Mouse (Mus musculus) CH12.LX (cell line): Measurements from ENCODE around the gene Sctr. TPM values are rescaled to one million over a fixed set of nuclear protein-coding genes. Genes with fewer than 3 reads are reported as not detected.

ENCODE experiments used
- DNase-seq: peaks from one replicate; pipeline ENCODE4 v3.0.0-alpha.2; 2013; ENCODE audit errors: extremely low read depth
- H3K27ac ChIP-seq: 2 replicates; pipeline ENCODE4 v1.5.1; 2012; ENCODE audit warnings: low read depth, mild to moderate bottlenecking, control low read depth, moderate library complexity; ENCODE audit not compliant: insufficient read depth
- H3K27me3 ChIP-seq: replicated peaks from 2 replicates; pipeline ENCODE3; 2012; ENCODE audit warnings: inconsistent platforms
- H3K36me3 ChIP-seq, 2 experiments: replicated peaks in 1 of 2; 2 replicates each; pipeline versions ENCODE3 to v1.6.1; 2012; ENCODE audit warnings: inconsistent platforms in 1 of 2, low read length in 1 of 2, mild to moderate bottlenecking in 1 of 2, mixed read lengths in 1 of 2, moderate library complexity in 1 of 2; ENCODE audit not compliant: control insufficient read depth in 1 of 2, insufficient read depth in 1 of 2
- H3K4me1 ChIP-seq, 2 experiments: 2 replicates each; pipeline ENCODE4 v1.6.1; 2012; ENCODE audit warnings: inconsistent platforms in 1 of 2, moderate library complexity in 1 of 2; ENCODE audit not compliant: insufficient read depth in 2 of 2, control insufficient read depth in 1 of 2
- H3K4me2 ChIP-seq: 2 replicates; pipeline ENCODE4 v1.6.1; 2012; ENCODE audit warnings: low read depth, mild to moderate bottlenecking, control low read depth; ENCODE audit not compliant: poor library complexity, insufficient read depth, severe bottlenecking
- H3K4me3 ChIP-seq, 3 experiments: fragments of 150-350 bp in 1 of 3; sonication (generic) in 1 of 3; replicated peaks in 1 of 3; 2 replicates each; pipeline versions ENCODE3 to v1.5.1; 2011 to 2012; ENCODE audit warnings: low read depth in 2 of 3, low read length in 2 of 3, mild to moderate bottlenecking in 2 of 3, moderate library complexity in 2 of 3, control low read depth in 1 of 3, improper control_type of control experiment in 1 of 3, inconsistent platforms in 1 of 3, mixed read lengths in 1 of 3; ENCODE audit not compliant: poor library complexity in 1 of 3
- H3K79me2 ChIP-seq: replicated peaks from 2 replicates; pipeline ENCODE4 v1.6.1; 2012; ENCODE audit warnings: mild to moderate bottlenecking, moderate library complexity; ENCODE audit not compliant: control insufficient read depth, poor library complexity, insufficient read depth, severe bottlenecking; ENCODE audit errors: extremely low read depth
- H3K9ac ChIP-seq: 2 replicates; pipeline ENCODE4 v1.6.1; 2012; ENCODE audit warnings: low read depth, mild to moderate bottlenecking, control low read depth, moderate library complexity; ENCODE audit not compliant: insufficient read depth
- H3K9me3 ChIP-seq: replicated peaks from 2 replicates; pipeline ENCODE3; 2012; ENCODE audit warnings: low read length, inconsistent platforms, mixed read lengths
- CHD2 ChIP-seq: IDR thresholded peaks from 2 replicates; pipeline ENCODE4 v1.6.1; 2011; ENCODE audit warnings: low read length, improper control_type of control experiment
- CTCF ChIP-seq, 2 experiments: IDR thresholded peaks in 1 of 2; conservative IDR thresholded peaks in 1 of 2; 2 replicates each; pipeline ENCODE4 v1.5.1; 2011 to 2012; ENCODE audit warnings: low read depth in 2 of 2, low read length in 2 of 2, improper control_type of control experiment in 1 of 2, inconsistent platforms in 1 of 2, mild to moderate bottlenecking in 1 of 2, moderate library complexity in 1 of 2
- ELF1 ChIP-seq: IDR thresholded peaks from 2 replicates; pipeline ENCODE4 v1.6.1; 2014; ENCODE audit warnings: low read depth, mild to moderate bottlenecking, inconsistent platforms, low read length, improper control_type of control experiment
- EP300 ChIP-seq: IDR thresholded peaks from 2 replicates; pipeline ENCODE4 v1.6.1; 2011; ENCODE audit warnings: low read length, improper control_type of control experiment
- GABPA ChIP-seq: IDR thresholded peaks from 2 replicates; pipeline ENCODE4 v1.6.1; 2012; ENCODE audit warnings: low read depth, low read length, improper control_type of control experiment, inconsistent platforms; ENCODE audit not compliant: insufficient replicate concordance
- HCFC1 ChIP-seq: IDR thresholded peaks from 2 replicates; pipeline ENCODE4 v1.6.1; 2012; ENCODE audit warnings: low read depth, mild to moderate bottlenecking, inconsistent platforms, low read length, improper control_type of control experiment
- IRF4 ChIP-seq: IDR thresholded peaks from 2 replicates; pipeline ENCODE4 v1.6.1; 2014; ENCODE audit warnings: low read depth, mild to moderate bottlenecking, inconsistent platforms, low read length, improper control_type of control experiment
- KAT2A ChIP-seq: IDR thresholded peaks from 2 replicates; pipeline ENCODE4 v1.6.1; 2012; ENCODE audit warnings: low read length, improper control_type of control experiment, inconsistent platforms; ENCODE audit not compliant: insufficient replicate concordance
- MAFK ChIP-seq: IDR thresholded peaks from 2 replicates; pipeline ENCODE4 v1.6.1; 2011; ENCODE audit warnings: low read length, improper control_type of control experiment; ENCODE audit not compliant: insufficient replicate concordance
- MAZ ChIP-seq: IDR thresholded peaks from 2 replicates; pipeline ENCODE4 v1.6.1; 2012; ENCODE audit warnings: low read depth, mild to moderate bottlenecking, inconsistent platforms, low read length, improper control_type of control experiment, moderate library complexity
- MYC ChIP-seq: IDR thresholded peaks from 2 replicates; pipeline ENCODE4 v1.6.1; 2011; ENCODE audit warnings: low read depth, mild to moderate bottlenecking, improper control_type of control experiment, low read length
- NELFE ChIP-seq: IDR thresholded peaks from 2 replicates; pipeline ENCODE4 v1.6.1; 2011; ENCODE audit warnings: low read depth, low read length, improper control_type of control experiment
- PAX5 ChIP-seq: IDR thresholded peaks from 2 replicates; pipeline ENCODE4 v1.6.1; 2012; ENCODE audit warnings: low read length, inconsistent platforms, mixed read lengths
- POLR2A ChIP-seq: IDR thresholded peaks from 2 replicates; pipeline ENCODE4 v1.6.1; 2011; ENCODE audit warnings: low read depth, mild to moderate bottlenecking, improper control_type of control experiment, low read length
- RAD21 ChIP-seq: IDR thresholded peaks from 2 replicates; pipeline ENCODE4 v1.6.1; 2011; ENCODE audit warnings: low read depth, mild to moderate bottlenecking, low read length, improper control_type of control experiment, moderate library complexity
- SIN3A ChIP-seq: IDR thresholded peaks from 2 replicates; pipeline ENCODE4 v1.6.1; 2012; ENCODE audit warnings: low read length, improper control_type of control experiment, inconsistent platforms
- TBP ChIP-seq: conservative IDR thresholded peaks from 2 replicates; pipeline ENCODE4 v1.6.1; 2011; ENCODE audit warnings: low read depth, low read length, improper control_type of control experiment
- TCF12 ChIP-seq: IDR thresholded peaks from 2 replicates; pipeline ENCODE4 v1.6.1; 2014; ENCODE audit warnings: low read depth, mild to moderate bottlenecking, inconsistent platforms, low read length, improper control_type of control experiment
- UBTF ChIP-seq: IDR thresholded peaks from 2 replicates; pipeline ENCODE4 v1.6.1; 2012; ENCODE audit warnings: low read depth, mild to moderate bottlenecking, inconsistent platforms, low read length, improper control_type of control experiment, moderate library complexity
- USF2 ChIP-seq: conservative IDR thresholded peaks from 2 replicates; pipeline ENCODE4 v1.6.1; 2011; ENCODE audit warnings: low read depth, low read length, improper control_type of control experiment
- ZC3H11A ChIP-seq: IDR thresholded peaks from 2 replicates; pipeline ENCODE4 v1.6.1; 2012; ENCODE audit warnings: low read depth, mild to moderate bottlenecking, inconsistent platforms, low read length, improper control_type of control experiment
- ZKSCAN1 ChIP-seq: IDR thresholded peaks from 2 replicates; pipeline ENCODE4 v1.6.1; 2012; ENCODE audit warnings: low read depth, inconsistent platforms, low read length, improper control_type of control experiment, borderline replicate concordance
- ZNF384 ChIP-seq: IDR thresholded peaks from 2 replicates; pipeline ENCODE4 v1.6.1; 2012; ENCODE audit warnings: low read depth, low read length, improper control_type of control experiment, inconsistent platforms
- dilution Hi-C: fragments of 300-500 bp; cut with MboI; formaldehyde crosslinking; loops from 2 replicates; pipeline ENCODE4 v1.14.3; 2020; ENCODE audit warnings: low sequenced_read_pairs; ENCODE audit not compliant: extremely low pct_unique_long_range_greater_than_20kb, extremely low pct_ligation_motif_present
- in situ Hi-C: fragments of 300-500 bp; cut with MboI; formaldehyde crosslinking; loops from 3 replicates; pipeline ENCODE4 v1.14.3; 2019; ENCODE audit warnings: low sequenced_read_pairs, low pct_ligation_motif_present, low pct_unique_long_range_greater_than_20kb, mixed read lengths
- polyA plus RNA-seq: library from polyadenylated mRNA; unstranded; fragments of >175 nt; gene quantifications from 2 replicates; pipeline ENCODE4 v1.2.1, GENCODE M21; 2012; ENCODE audit warnings: low read depth; ENCODE audit not compliant: insufficient read length
- total RNA-seq, 2 experiments: library from RNA; depleted of rRNA; stranded (reverse); fragments of 300-350 nt in 1 of 2; fragments of >200 nt in 1 of 2; gene quantifications; 2 replicates each; pipeline ENCODE4 v1.2.3; 2012 to 2014

Sctr gene
- total and polyA plus RNA-seq, 3 experiments = not detected

DNA sequence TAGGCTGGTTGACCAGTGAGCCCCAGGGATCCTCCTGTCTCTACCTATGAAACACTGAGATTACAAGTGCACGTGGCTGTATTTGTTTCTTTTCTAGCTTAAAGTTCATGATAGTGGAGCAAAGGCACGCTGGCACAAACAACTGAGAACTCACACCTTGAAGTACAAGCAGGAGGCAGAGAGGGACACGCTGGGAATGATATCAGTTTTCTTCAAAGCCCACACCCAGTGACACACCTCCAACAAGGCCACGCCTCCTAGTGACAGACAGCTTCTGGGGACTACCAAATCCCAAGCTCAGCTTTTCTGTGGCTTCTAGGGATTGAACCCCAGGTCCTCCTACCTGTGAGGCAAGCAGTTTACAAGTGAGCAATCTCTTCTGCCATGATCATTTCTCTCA is 33.6 kb upstream of the Sctr start:
- in situ Hi-C loops = no loop called here
- no peak overlapping the region for H3K9ac ChIP-seq
- H3K79me2 ChIP-seq = no peaks in the 10 kb centered on the region
- H3K27me3 ChIP-seq = no peaks in the 10 kb centered on the region
- no peaks in the 10 kb centered on the region for H3K9me3 ChIP-seq
- no peak for TF ChIP-seq RAD21
- no peak for TF ChIP-seq EP300
- TF ChIP-seq TCF12 = no peak
- no peak for TF ChIP-seq MAFK
- no peak for TF ChIP-seq UBTF
- TF ChIP-seq NELFE = no peak
- no peak for TF ChIP-seq USF2
- no peak for TF ChIP-seq HCFC1
- no peak for TF ChIP-seq ZC3H11A
- no peak for TF ChIP-seq MAZ
- no peak for TF ChIP-seq ELF1
- TF ChIP-seq PAX5 = no peak
- TF ChIP-seq CHD2 = no peak
- no peak for TF ChIP-seq MYC
- no peak for TF ChIP-seq KAT2A
- TF ChIP-seq SIN3A = no peak
- no peak for TF ChIP-seq TBP
- TF ChIP-seq GABPA = no peak
- no peak for TF ChIP-seq POLR2A
- TF ChIP-seq CTCF (conservative IDR thresholded peaks at IDR 0.05 in 1 of 2, IDR thresholded peaks at IDR 0.05 in 1 of 2; ENCODE audit: low read depth in 2 of 2, low read length in 2 of 2) = no peak
- H3K36me3 ChIP-seq = no peaks in the 10 kb centered on the region
- dilution Hi-C loops = no loop called here
- H3K4me2 ChIP-seq = no peak overlapping the region
- H3K27ac ChIP-seq = no peak overlapping the region
- no peak overlapping the region for H3K4me3 ChIP-seq
- no peaks in the 10 kb centered on the region for H3K4me1 ChIP-seq
- DNase-seq = no peak

DNA sequence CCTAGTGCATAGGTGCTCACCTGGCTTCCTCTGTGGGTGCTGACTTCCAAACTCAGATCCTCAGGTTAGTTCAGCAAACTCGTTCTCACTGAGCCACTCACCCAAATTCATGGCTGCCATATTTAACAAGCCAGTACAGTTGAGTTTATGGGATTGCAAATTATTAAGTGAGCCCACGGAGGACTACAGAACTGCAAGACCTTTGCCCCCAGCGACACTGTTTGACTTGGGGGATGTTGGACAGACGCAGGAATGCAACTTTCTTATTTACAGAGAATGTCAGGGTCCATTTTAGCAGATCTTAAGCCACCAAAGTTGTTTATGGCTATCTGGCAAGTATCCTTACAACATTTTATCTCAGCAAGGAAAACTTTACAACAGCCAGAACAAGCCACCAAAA is 31.6 kb upstream of the Sctr start:
- Histone ChIP-seq H3K9ac (no peak overlapping the region), H3K36me3 (no peaks in the 10 kb centered on the region), H3K9me3 (no peaks in the 10 kb centered on the region), H3K4me3 (no peak overlapping the region), H3K27me3 (no peaks in the 10 kb centered on the region), H3K4me2 (no peak overlapping the region), H3K79me2 (no peaks in the 10 kb centered on the region), H3K4me1 (no peaks in the 10 kb centered on the region), H3K27ac (no peak overlapping the region)
- dilution Hi-C loops (no loop called here), in situ Hi-C loops (no loop called here)
- no peak for DNase-seq
- no peak for TF ChIP-seq MAFK
- TF ChIP-seq ZKSCAN1 = no peak
- no peak for TF ChIP-seq ZNF384
- no peak for TF ChIP-seq IRF4
- TF ChIP-seq HCFC1 = no peak
- TF ChIP-seq SIN3A = no peak
